Mouse (Mus musculus) limb, embryonic 11.5 days (tissue): ENCODE measurements at regions not wholly inside any gene's neighbourhood (a gene's known extent, or its start where the extent isn't known, plus 50 kb on each side); places are given as distances from the start of the nearest gene placed in this dataset.

ENCODE experiments used
- ATAC-seq: fragments of 200-750 bp; cut with Nextera tagmentation; 2 replicates; pipeline ENCODE4 v1.8.0; 2017; ENCODE audit warnings: low read depth; ENCODE audit not compliant: insufficient number of reproducible peaks, low FRiP score, low TSS enrichment
- DNase-seq: peaks from one replicate; pipeline ENCODE4 v3.0.0-alpha.2; 2015; ENCODE audit warnings: low spot score
- H3K27ac ChIP-seq: fragments of 300-500 bp; sonication (generic); replicated peaks from 2 replicates; pipeline ENCODE4 v1.5.1; 2014; ENCODE audit warnings: low read depth, mild to moderate bottlenecking, low read length
- H3K27me3 ChIP-seq: fragments of 300-500 bp; sonication (generic); 2 replicates; pipeline ENCODE4 v1.6.1; 2014; ENCODE audit warnings: mild to moderate bottlenecking, low read length, mixed read lengths; ENCODE audit not compliant: control insufficient read depth, insufficient read depth
- H3K36me3 ChIP-seq: fragments of 300-500 bp; sonication (generic); 2 replicates; pipeline ENCODE4 v1.6.1; 2014; ENCODE audit warnings: mild to moderate bottlenecking, low read length, moderate library complexity, mixed read lengths; ENCODE audit not compliant: control insufficient read depth, insufficient read depth
- H3K4me1 ChIP-seq: fragments of 300-500 bp; sonication (generic); 2 replicates; pipeline ENCODE4 v1.6.1; 2014; ENCODE audit warnings: low read length, mixed read lengths; ENCODE audit not compliant: control insufficient read depth, insufficient read depth
- H3K4me2 ChIP-seq: fragments of 300-500 bp; sonication (generic); 2 replicates; pipeline ENCODE4 v1.6.1; 2014; ENCODE audit warnings: low read depth, mild to moderate bottlenecking, moderate library complexity; ENCODE audit not compliant: severe bottlenecking
- H3K4me3 ChIP-seq: fragments of 300-500 bp; sonication (generic); 2 replicates; pipeline ENCODE4 v1.5.1; 2014; ENCODE audit warnings: low read depth, low read length
- H3K9ac ChIP-seq: fragments of 300-500 bp; sonication (generic); 2 replicates; pipeline ENCODE4 v1.6.1; 2014; ENCODE audit warnings: mild to moderate bottlenecking, low read length
- H3K9me3 ChIP-seq: fragments of 300-500 bp; sonication (generic); 2 replicates; pipeline ENCODE4 v1.6.1; 2016; ENCODE audit warnings: low read length; ENCODE audit not compliant: control insufficient read depth
- WGBS: fragments of 180-500 bp; shearing (Covaris S2); extraction: QIAGEN DNeasy Blood & Tissue Kit; methylation state at CpG from one replicate; pipeline ENCODE4 v1.1.7; 2014; 5-methylcytosine and 5-hydroxymethylcytosine counted together

GRCm38 (mm10) chr1:91708550-91709243 is 92.6 kb upstream of the Twist2 start:
- Histone ChIP-seq H3K27ac (no peak overlapping the region), H3K36me3 (no peaks in the 10 kb centered on the region), H3K4me2 (no peak overlapping the region), H3K9me3 (no peaks in the 10 kb centered on the region), H3K4me1 (no peaks in the 10 kb centered on the region), H3K4me3 (no peak overlapping the region), H3K27me3 (no peaks in the 10 kb centered on the region), H3K9ac (no peak overlapping the region)
- ATAC-seq (no peak), DNase-seq (no peak)
- 79% methylated on average over 7 of the region's 7 CpGs for WGBS

- Histone ChIP-seq H3K9ac (no peak overlapping the region), H3K4me1 (no peaks in the 10 kb centered on the region), H3K4me2 (no peak overlapping the region), H3K4me3 (no peak overlapping the region), H3K9me3 (no peaks in the 10 kb centered on the region), H3K27me3 (no peaks in the 10 kb centered on the region), H3K36me3 (no peaks in the 10 kb centered on the region), H3K27ac (no peak overlapping the region)
- 97% methylated on average over 1 of the region's 1 CpGs for WGBS
- DNase-seq (no peak), ATAC-seq (no peak)
Measured at GRCm38 (mm10) chr1:91709244-91709600, 92.0 kb upstream of the Twist2 start.

- 87% methylated on average over 11 of the region's 11 CpGs for WGBS
- Histone ChIP-seq H3K36me3 (no peaks in the 10 kb centered on the region), H3K4me1 (no peaks in the 10 kb centered on the region), H3K27me3 (no peaks in the 10 kb centered on the region), H3K4me2 (no peak overlapping the region), H3K9ac (no peak overlapping the region), H3K9me3 (no peaks in the 10 kb centered on the region), H3K4me3 (no peak overlapping the region), H3K27ac (no peak overlapping the region)
- no peak for DNase-seq
- no peak for ATAC-seq
Measured at GRCm38 (mm10) chr1:91713131-91713530, 88.1 kb upstream of the Twist2 start.

- Histone ChIP-seq H3K4me2 (no peak overlapping the region), H3K27me3 (no peaks in the 10 kb centered on the region), H3K4me1 (no peaks in the 10 kb centered on the region), H3K9ac (no peak overlapping the region), H3K9me3 (no peaks in the 10 kb centered on the region), H3K27ac (no peak overlapping the region), H3K4me3 (no peak overlapping the region), H3K36me3 (no peaks in the 10 kb centered on the region)
- ATAC-seq: no peak
- 66% methylated on average over 6 of the region's 6 CpGs for WGBS
- no peak for DNase-seq
Measured at GRCm38 (mm10) chr1:91714266-91714665, 87.0 kb upstream of the Twist2 start.

GRCm38 (mm10) chr1:91715341-91715740 is 85.9 kb upstream of the Twist2 start:
- 80% methylated on average over 7 of the region's 7 CpGs for WGBS
- DNase-seq (no peak), ATAC-seq (no peak)
- Histone ChIP-seq H3K4me1 (no peaks in the 10 kb centered on the region), H3K9me3 (no peaks in the 10 kb centered on the region), H3K36me3 (no peaks in the 10 kb centered on the region), H3K4me3 (no peak overlapping the region), H3K9ac (no peak overlapping the region), H3K27ac (no peak overlapping the region), H3K27me3 (no peaks in the 10 kb centered on the region), H3K4me2 (no peak overlapping the region)

GRCm38 (mm10) chr1:91715791-91716190 is 85.5 kb upstream of the Twist2 start:
- ATAC-seq: no peak
- Histone ChIP-seq H3K4me3 (no peak overlapping the region), H3K36me3 (no peaks in the 10 kb centered on the region), H3K27ac (no peak overlapping the region), H3K4me1 (no peaks in the 10 kb centered on the region), H3K4me2 (no peak overlapping the region), H3K27me3 (no peaks in the 10 kb centered on the region), H3K9me3 (no peaks in the 10 kb centered on the region), H3K9ac (no peak overlapping the region)
- no peak for DNase-seq
- WGBS: 93% methylated on average over 2 of the region's 2 CpGs

- Histone ChIP-seq H3K36me3 (no peaks in the 10 kb centered on the region), H3K4me1 (no peaks in the 10 kb centered on the region), H3K4me3 (no peak overlapping the region), H3K27me3 (no peaks in the 10 kb centered on the region), H3K27ac (no peak overlapping the region), H3K9me3 (no peaks in the 10 kb centered on the region), H3K9ac (no peak overlapping the region), H3K4me2 (no peak overlapping the region)
- no peak for DNase-seq
- no peak for ATAC-seq
- WGBS: 91% methylated on average over 2 of the region's 2 CpGs
Measured at GRCm38 (mm10) chr1:91716836-91717235, 84.4 kb upstream of the Twist2 start.

GRCm38 (mm10) chr1:91717961-91718360 is 83.3 kb upstream of the Twist2 start:
- 64% methylated on average over 8 of the region's 8 CpGs for WGBS
- no peak overlapping the region for H3K4me3 ChIP-seq

GRCm38 (mm10) chr1:91729246-91729645 is 72.0 kb upstream of the Twist2 start:
- peaks cover 39% of the 10 kb centered on the region for H3K4me1 ChIP-seq

More at GRCm38 (mm10) chr1:91717961-91718360, 83.3 kb upstream of the Twist2 start:
- no peak overlapping the region for H3K27ac ChIP-seq
- no peak overlapping the region for H3K9ac ChIP-seq
- DNase-seq: no peak
- no peaks in the 10 kb centered on the region for H3K4me1 ChIP-seq
- no peak overlapping the region for H3K4me2 ChIP-seq
- no peaks in the 10 kb centered on the region for H3K36me3 ChIP-seq
- no peaks in the 10 kb centered on the region for H3K27me3 ChIP-seq
- no peaks in the 10 kb centered on the region for H3K9me3 ChIP-seq
- no peak for ATAC-seq

More at GRCm38 (mm10) chr1:91729246-91729645, 72.0 kb upstream of the Twist2 start:
- H3K27me3 ChIP-seq: no peaks in the 10 kb centered on the region
- no peak overlapping the region for H3K27ac ChIP-seq
- no peaks in the 10 kb centered on the region for H3K36me3 ChIP-seq
- no peak overlapping the region for H3K4me2 ChIP-seq
- no peaks in the 10 kb centered on the region for H3K9me3 ChIP-seq
- peak; percentile 69 for DNase-seq
- no peak for ATAC-seq
- 17% methylated on average over 11 of the region's 11 CpGs for WGBS
- no peak overlapping the region for H3K9ac ChIP-seq
- H3K4me3 ChIP-seq: no peak overlapping the region
